Mouse (Mus musculus): ENCODE measurements at regions not wholly inside any gene's neighbourhood (a gene's known extent, or its start where the extent isn't known, plus 50 kb on each side); places are given as distances from the start of the nearest gene placed in this dataset.
A peak's percentile ranks its signal among the peaks of the same experiment; 100 is the strongest.

DNA sequence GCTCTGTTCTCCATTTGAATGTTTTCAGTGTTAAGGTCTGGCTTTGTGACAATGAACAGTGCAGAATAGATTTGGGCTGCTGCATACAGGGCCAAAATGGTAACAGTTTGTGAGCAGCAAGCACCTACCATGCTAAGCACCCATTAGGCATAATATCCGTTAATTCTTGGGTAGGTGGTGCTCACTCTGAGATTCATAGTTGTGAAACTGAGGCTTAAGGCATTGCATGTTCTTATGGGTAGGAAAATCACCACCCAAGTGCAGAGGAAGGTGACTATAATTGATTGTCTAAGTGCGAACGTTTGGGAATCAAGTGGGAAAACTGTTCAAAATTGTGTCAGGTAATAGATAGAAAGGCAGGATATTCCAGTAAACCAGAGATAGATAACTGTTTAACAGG lies 1378.8 kb upstream of the A1bg start:
- 87% methylated on average over 3 of the region's 3 CpGs for WGBS
- no peak for ATAC-seq (ENCODE audit: insufficient number of reproducible peaks, insufficient read depth, low FRiP score, low read depth)
- Histone ChIP-seq H3K4me1 (ENCODE audit: control insufficient read depth, insufficient read depth, low read length) (no peaks in the 10 kb centered on the region), H3K27ac (ENCODE audit: low read length) (no peak overlapping the region), H3K9me3 (ENCODE audit: control insufficient read depth, low read depth, low read length) (no peaks in the 10 kb centered on the region), H3K9ac (replicated peaks; ENCODE audit: low read depth, low read length) (no peak overlapping the region), H3K4me2 (replicated peaks; ENCODE audit: low read depth, low read length) (no peak overlapping the region), H3K4me3 (ENCODE audit: low read depth, low read length) (no peak overlapping the region), H3K27me3 (ENCODE audit: control insufficient read depth, insufficient read depth, low read length) (no peaks in the 10 kb centered on the region), H3K36me3 (ENCODE audit: control insufficient read depth, insufficient read depth, low read length) (no peaks in the 10 kb centered on the region)

DNA sequence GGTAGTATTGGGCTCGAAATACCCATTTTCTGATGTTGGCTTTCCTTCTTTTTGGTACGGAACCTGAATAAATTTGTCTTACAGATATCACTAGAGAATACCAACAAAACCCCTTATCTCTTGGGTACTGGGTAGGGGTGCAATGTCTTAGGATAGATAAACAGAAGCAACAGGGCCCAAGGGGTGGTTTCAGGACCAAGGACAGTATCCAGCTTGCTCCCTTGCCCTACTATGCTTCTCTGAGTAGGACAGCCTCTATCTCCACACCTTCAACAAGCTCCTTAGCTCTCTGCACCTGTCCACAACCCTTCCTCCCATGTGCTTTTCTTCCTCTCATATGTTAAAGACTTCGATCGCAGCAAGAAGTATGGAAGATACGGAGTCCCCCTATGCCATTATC lies 1374.3 kb upstream of the A1bg start:
- no peaks in the 10 kb centered on the region for H3K36me3 ChIP-seq (ENCODE audit: control insufficient read depth, insufficient read depth, low read length)
- H3K9me3 ChIP-seq (ENCODE audit: control insufficient read depth, low read depth, low read length): no peaks in the 10 kb centered on the region
- H3K4me2 ChIP-seq (replicated peaks; ENCODE audit: low read depth, low read length): no peak overlapping the region
- H3K4me3 ChIP-seq (ENCODE audit: low read depth, low read length): no peak overlapping the region
- peaks cover 6% of the 10 kb centered on the region; the same call in 1 of the 2 replicates for H3K4me1 ChIP-seq (ENCODE audit: control insufficient read depth, insufficient read depth, low read length)
- no peaks in the 10 kb centered on the region for H3K27me3 ChIP-seq (ENCODE audit: control insufficient read depth, insufficient read depth, low read length)
- ATAC-seq (ENCODE audit: insufficient number of reproducible peaks, insufficient read depth, low FRiP score, low read depth): no peak
- H3K27ac ChIP-seq (ENCODE audit: low read length): no peak overlapping the region
- no peak overlapping the region for H3K9ac ChIP-seq (replicated peaks; ENCODE audit: low read depth, low read length)
- 87% methylated on average over 5 of the region's 5 CpGs for WGBS

GRCm38 (mm10) chr15:62295233-62295927 lies 1372.6 kb upstream of the A1bg start:
- Histone ChIP-seq H3K4me2 (replicated peaks; ENCODE audit: low read depth, low read length) (no peak overlapping the region), H3K4me1 (ENCODE audit: control insufficient read depth, insufficient read depth, low read length) (peaks cover 6% of the 10 kb centered on the region; the same call in 1 of the 2 replicates), H3K9ac (replicated peaks; ENCODE audit: low read depth, low read length) (no peak overlapping the region), H3K27me3 (ENCODE audit: control insufficient read depth, insufficient read depth, low read length) (no peaks in the 10 kb centered on the region), H3K27ac (ENCODE audit: low read length) (peak overlapping the region; percentile 13; the same call in 1 of the 2 replicates), H3K9me3 (ENCODE audit: control insufficient read depth, low read depth, low read length) (no peaks in the 10 kb centered on the region), H3K36me3 (ENCODE audit: control insufficient read depth, insufficient read depth, low read length) (no peaks in the 10 kb centered on the region), H3K4me3 (ENCODE audit: low read depth, low read length) (no peak overlapping the region)
- ATAC-seq (ENCODE audit: insufficient number of reproducible peaks, insufficient read depth, low FRiP score, low read depth): no peak
- WGBS: 33% methylated on average over 8 of the region's 8 CpGs

- 20% methylated on average over 3 of the region's 3 CpGs for WGBS
- Histone ChIP-seq H3K9ac (replicated peaks; ENCODE audit: low read depth, low read length) (no peak overlapping the region), H3K27me3 (ENCODE audit: control insufficient read depth, insufficient read depth, low read length) (no peaks in the 10 kb centered on the region), H3K9me3 (ENCODE audit: control insufficient read depth, low read depth, low read length) (no peaks in the 10 kb centered on the region), H3K4me3 (ENCODE audit: low read depth, low read length) (no peak overlapping the region), H3K4me1 (ENCODE audit: control insufficient read depth, insufficient read depth, low read length) (peaks cover 6% of the 10 kb centered on the region; the same call in 1 of the 2 replicates), H3K36me3 (ENCODE audit: control insufficient read depth, insufficient read depth, low read length) (no peaks in the 10 kb centered on the region), H3K27ac (ENCODE audit: low read length) (peak overlapping the region; percentile 13; the same call in 1 of the 2 replicates), H3K4me2 (replicated peaks; ENCODE audit: low read depth, low read length) (no peak overlapping the region)
- ATAC-seq (ENCODE audit: insufficient number of reproducible peaks, insufficient read depth, low FRiP score, low read depth): no peak
Observed at GRCm38 (mm10) chr15:62294786-62295185, 1372.0 kb upstream of the A1bg start.

GRCm38 (mm10) chr15:62292876-62293275 lies 1370.1 kb upstream of the A1bg start:
- H3K9me3 ChIP-seq (ENCODE audit: control insufficient read depth, low read depth, low read length): no peaks in the 10 kb centered on the region
- H3K4me1 ChIP-seq (ENCODE audit: control insufficient read depth, insufficient read depth, low read length): peaks cover 6% of the 10 kb centered on the region; the same call in 1 of the 2 replicates
- H3K4me2 ChIP-seq (replicated peaks; ENCODE audit: low read depth, low read length): no peak overlapping the region
- H3K27ac ChIP-seq (ENCODE audit: low read length): no peak overlapping the region
- H3K27me3 ChIP-seq (ENCODE audit: control insufficient read depth, insufficient read depth, low read length): no peaks in the 10 kb centered on the region
- ATAC-seq (ENCODE audit: insufficient number of reproducible peaks, insufficient read depth, low FRiP score, low read depth): no peak
- H3K36me3 ChIP-seq (ENCODE audit: control insufficient read depth, insufficient read depth, low read length): no peaks in the 10 kb centered on the region
- 82% methylated on average over 3 of the region's 3 CpGs for WGBS
- no peak overlapping the region for H3K4me3 ChIP-seq (ENCODE audit: low read depth, low read length)
- H3K9ac ChIP-seq (replicated peaks; ENCODE audit: low read depth, low read length): no peak overlapping the region

DNA sequence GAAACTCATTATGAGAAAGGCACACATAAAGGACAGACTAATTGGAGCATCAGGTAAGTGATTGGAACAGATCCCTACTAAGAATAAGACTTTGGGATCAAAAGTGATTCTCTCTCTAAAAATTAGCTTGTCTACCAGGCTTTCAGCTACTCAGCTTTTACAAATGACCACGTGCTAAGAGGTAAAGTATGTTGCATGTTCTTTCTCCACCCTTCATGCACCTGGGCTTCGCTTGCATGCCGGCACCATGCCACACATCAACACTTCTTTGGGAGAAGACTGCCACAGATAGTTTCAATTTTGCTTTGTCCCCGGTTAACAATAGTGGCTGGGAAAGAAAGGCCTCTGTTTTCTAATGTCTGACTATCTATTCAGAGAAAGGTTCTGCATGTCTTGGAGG lies 1367.9 kb upstream of the A1bg start:
- no peaks in the 10 kb centered on the region for H3K27me3 ChIP-seq (ENCODE audit: control insufficient read depth, insufficient read depth, low read length)
- no peak overlapping the region for H3K27ac ChIP-seq (ENCODE audit: low read length)
- H3K4me2 ChIP-seq (replicated peaks; ENCODE audit: low read depth, low read length): no peak overlapping the region
- no peaks in the 10 kb centered on the region for H3K9me3 ChIP-seq (ENCODE audit: control insufficient read depth, low read depth, low read length)
- H3K4me3 ChIP-seq (ENCODE audit: low read depth, low read length): no peak overlapping the region
- no peak for ATAC-seq (ENCODE audit: insufficient number of reproducible peaks, insufficient read depth, low FRiP score, low read depth)
- no peaks in the 10 kb centered on the region for H3K36me3 ChIP-seq (ENCODE audit: control insufficient read depth, insufficient read depth, low read length)
- no peak overlapping the region for H3K9ac ChIP-seq (replicated peaks; ENCODE audit: low read depth, low read length)
- H3K4me1 ChIP-seq (ENCODE audit: control insufficient read depth, insufficient read depth, low read length): peaks cover 10% of the 10 kb centered on the region; the same call in 1 of the 2 replicates
- whole genome bisulfite sequencing: 86% methylated on average over 4 of the region's 4 CpGs

DNA sequence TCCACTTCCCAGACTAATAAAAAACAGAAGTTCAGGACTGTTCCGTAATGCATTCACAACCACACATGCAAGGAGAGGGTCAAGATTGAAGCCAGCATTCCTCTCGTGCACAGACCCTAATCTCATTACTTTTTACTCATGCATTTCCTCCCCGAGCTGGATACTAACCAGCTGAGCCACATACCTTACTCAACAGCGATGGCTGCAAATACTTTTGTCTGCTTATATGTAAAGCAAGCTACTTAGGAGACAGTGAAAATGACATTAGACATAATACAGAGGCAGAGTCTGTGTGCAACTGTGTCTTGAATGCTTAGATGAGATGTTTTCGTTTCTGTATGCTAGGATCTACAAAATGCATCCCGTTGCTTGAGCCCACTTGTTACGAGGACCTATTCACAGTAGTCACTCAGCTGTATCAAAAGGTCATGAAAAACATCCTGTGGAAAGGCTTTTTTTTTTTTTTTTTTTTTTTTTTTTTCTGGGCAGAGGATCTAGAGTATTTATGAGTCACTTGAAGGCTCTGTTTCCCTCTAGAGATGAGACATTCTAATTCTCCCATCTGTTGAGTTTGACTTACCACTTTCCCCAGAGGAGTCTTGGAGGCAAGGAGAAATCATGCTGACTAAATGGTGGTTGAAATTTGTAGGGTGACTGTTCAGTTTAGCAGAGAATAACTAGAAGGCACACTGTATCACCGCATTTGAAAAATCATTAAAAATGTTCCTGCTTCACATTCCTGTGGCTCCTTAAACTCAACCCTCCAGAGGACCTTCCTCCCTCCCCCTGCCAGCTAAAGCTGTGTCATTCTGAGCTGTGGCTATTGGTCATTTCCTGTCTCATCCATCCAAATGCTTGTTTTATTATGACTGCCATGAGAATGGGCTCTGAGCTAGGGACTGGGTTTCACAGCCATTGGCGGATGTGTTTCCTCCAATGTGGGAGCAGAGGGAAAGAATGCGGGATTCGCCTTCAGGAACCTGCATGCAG lies 1364.1 kb upstream of the A1bg start:
- Histone ChIP-seq H3K36me3 (ENCODE audit: control insufficient read depth, insufficient read depth, low read length) (no peaks in the 10 kb centered on the region), H3K4me3 (ENCODE audit: low read depth, low read length) (no peak overlapping the region), H3K9ac (replicated peaks; ENCODE audit: low read depth, low read length) (no peak overlapping the region), H3K27ac (ENCODE audit: low read length) (no peak overlapping the region), H3K4me2 (replicated peaks; ENCODE audit: low read depth, low read length) (no peak overlapping the region), H3K27me3 (ENCODE audit: control insufficient read depth, insufficient read depth, low read length) (no peaks in the 10 kb centered on the region), H3K9me3 (ENCODE audit: control insufficient read depth, low read depth, low read length) (no peaks in the 10 kb centered on the region), H3K4me1 (ENCODE audit: control insufficient read depth, insufficient read depth, low read length) (0 out of 2 replicates have a peak, but pooled peaks cover 11% of the 10 kb centered on the region)
- 47% methylated on average over 11 of the region's 11 CpGs for WGBS
- ATAC-seq (ENCODE audit: insufficient number of reproducible peaks, insufficient read depth, low FRiP score, low read depth): no peak

GRCm38 (mm10) chr15:62284606-62285531 lies 1362.1 kb upstream of the A1bg start:
- H3K27ac ChIP-seq (ENCODE audit: low read length): no peak overlapping the region
- H3K36me3 ChIP-seq (ENCODE audit: control insufficient read depth, insufficient read depth, low read length): no peaks in the 10 kb centered on the region
- H3K9me3 ChIP-seq (ENCODE audit: control insufficient read depth, low read depth, low read length): no peaks in the 10 kb centered on the region
- H3K4me2 ChIP-seq (replicated peaks; ENCODE audit: low read depth, low read length): no peak overlapping the region
- 88% methylated on average over 7 of the region's 7 CpGs for WGBS
- H3K27me3 ChIP-seq (ENCODE audit: control insufficient read depth, insufficient read depth, low read length): no peaks in the 10 kb centered on the region
- H3K4me1 ChIP-seq (ENCODE audit: control insufficient read depth, insufficient read depth, low read length): 0 out of 2 replicates have a peak, but pooled peaks cover 11% of the 10 kb centered on the region
- H3K9ac ChIP-seq (replicated peaks; ENCODE audit: low read depth, low read length): no peak overlapping the region
- no peak overlapping the region for H3K4me3 ChIP-seq (ENCODE audit: low read depth, low read length)
- ATAC-seq (ENCODE audit: insufficient number of reproducible peaks, insufficient read depth, low FRiP score, low read depth): no peak
